27 mouse cellular contexts compared by ENCODE assay signal in genomic region chr10:100571707-100572106, GRCm38 (mm10). TPM values are rescaled to one million over a fixed set of nuclear protein-coding genes. Genes with fewer than 3 reads are reported as not detected.
DNase-seq lines count a peak whose midpoint lies in the region; ATAC-seq and TF ChIP-seq lines count a peak whose summit lies in the region.
"Had no signal": no experiment of that assay in that cellular context is flagged by ENCODE, and none has a peak within 500 bp of the region (broad histone marks: within the 10 kb centered on the region; RNA-seq: fewer than 3 reads in every experiment).

No protein-coding gene starts in this region.

- no peak overlapping the region for H3K4me2 ChIP-seq in liver, embryonic 12.5 days
- H3K4me2 ChIP-seq in liver, postnatal 0 days (ENCODE audit: low read depth, low read length), result no peak overlapping the region
- H3K4me2 ChIP-seq: embryonic facial prominence, embryonic 15.5 days; forebrain, embryonic 12.5 days; heart, embryonic 15.5 days; limb, embryonic 15.5 days; lung, embryonic 15.5 days; midbrain, embryonic 11.5 days had no signal

- H3K9ac ChIP-seq in liver, embryonic 12.5 days, result peak overlapping the region; percentile 17; the same call in 1 of the 2 replicates
- no peak overlapping the region for H3K9ac ChIP-seq in liver, postnatal 0 days (replicated peaks)
- H3K9ac ChIP-seq: embryonic facial prominence, embryonic 15.5 days; forebrain, embryonic 12.5 days; heart, embryonic 15.5 days; limb, embryonic 15.5 days; lung, embryonic 15.5 days had no signal

- H3K4me1 ChIP-seq in liver, embryonic 12.5 days, result peaks cover 36% of the 10 kb centered on the region
- no peaks in the 10 kb centered on the region for H3K4me1 ChIP-seq in liver, postnatal 0 days (ENCODE audit: insufficient read depth)
- H3K4me1 ChIP-seq: embryonic facial prominence, embryonic 15.5 days; forebrain, embryonic 12.5 days; heart, embryonic 15.5 days; limb, embryonic 15.5 days; lung, embryonic 15.5 days had no signal

- no peak for ATAC-seq in liver, embryonic 12.5 days
- no peak for ATAC-seq in liver, postnatal 0 days
- ATAC-seq in hematopoietic stem cell, adult 5-6 weeks (replicated peaks in 1 of 2; ENCODE audit: insufficient read depth in 1 of 2, low FRiP score in 2 of 2, low TSS enrichment in 1 of 2, low read depth in 1 of 2, poor library complexity in 2 of 2, severe bottlenecking in 2 of 2), result peak; percentile 56 to 82; a peak in 3 of 4 replicates
- ATAC-seq in granulocyte monocyte progenitor cell, adult 5-6 weeks (replicated peaks; ENCODE audit: poor library complexity, severe bottlenecking), result no peak

- peak overlapping the region; percentile 58 for H3K27ac ChIP-seq in liver, embryonic 12.5 days
- no peak overlapping the region for H3K27ac ChIP-seq in liver, postnatal 0 days (ENCODE audit: low read depth)
- H3K27ac ChIP-seq: embryonic facial prominence, embryonic 15.5 days; forebrain, embryonic 12.5 days; heart, embryonic 15.5 days; limb, embryonic 15.5 days; lung, embryonic 15.5 days had no signal

- TF ChIP-seq EP300 in liver, postnatal 0 days (IDR thresholded peaks at IDR 0.05; ENCODE audit: low read depth), result no peak

- H3K27me3 ChIP-seq in liver, embryonic 12.5 days (replicated peaks), result no peaks in the 10 kb centered on the region
- no peaks in the 10 kb centered on the region for H3K27me3 ChIP-seq in liver, postnatal 0 days (ENCODE audit: insufficient read depth, low read length)
- H3K27me3 ChIP-seq: embryonic facial prominence, embryonic 15.5 days; forebrain, embryonic 12.5 days; heart, embryonic 15.5 days; limb, embryonic 15.5 days; lung, embryonic 15.5 days had no signal

- WGBS in liver, embryonic 12.5 days (ENCODE audit: insufficient replicate concordance), result 60% methylated on average over 3 of the region's 3 CpGs
- WGBS in liver, postnatal 0 days (ENCODE audit: insufficient replicate concordance), result 68% methylated on average over 3 of the region's 3 CpGs

- DNase-seq in liver, postnatal 0 days, result no peak
- DNase-seq in c-Kit-negative CD71-positive TER-119-positive erythroid progenitor cells, embryonic 14.5 days (ENCODE audit: low read depth, low spot score), result peak; percentile 63
- no peak for DNase-seq in retina, postnatal 1 day
- no peak for DNase-seq in gastrocnemius, adult 18-20 months (ENCODE audit: low spot score)
- DNase-seq: adrenal gland, postnatal 25 days; cerebellum, postnatal 10 days; gastrocnemius, postnatal 25 days; heart, postnatal 4 days; kidney, adult 11 months; lung, postnatal 4 days; thymus, postnatal 36 days had no signal

- no peaks in the 10 kb centered on the region for H3K9me3 ChIP-seq in liver, embryonic 12.5 days (replicated peaks)
- H3K9me3 ChIP-seq in liver, postnatal 0 days (ENCODE audit: low read length), result no peaks in the 10 kb centered on the region
- H3K9me3 ChIP-seq: embryonic facial prominence, embryonic 15.5 days; forebrain, embryonic 12.5 days; heart, embryonic 15.5 days; limb, embryonic 15.5 days; lung, embryonic 15.5 days had no signal

- H3K4me3 ChIP-seq in liver, embryonic 12.5 days, result no peak overlapping the region
- H3K4me3 ChIP-seq in liver, postnatal 0 days (ENCODE audit: low read depth, low read length), result no peak overlapping the region
- H3K4me3 ChIP-seq: embryonic facial prominence, embryonic 15.5 days; forebrain, embryonic 12.5 days; heart, embryonic 15.5 days; limb, embryonic 15.5 days; lung, embryonic 15.5 days had no signal

- no peak for TF ChIP-seq CTCF in liver, postnatal 0 days (IDR thresholded peaks at IDR 0.05; ENCODE audit: low read depth)

- peaks cover 43% of the 10 kb centered on the region for H3K36me3 ChIP-seq in liver, embryonic 12.5 days
- peaks cover 15% of the 10 kb centered on the region for H3K36me3 ChIP-seq in liver, postnatal 0 days (replicated peaks; ENCODE audit: insufficient read depth, low read length)

RNA-seq across cellular contexts. Expression of gene 4930430F08Rik, which starts 18.5 kb away (rescaled TPM):
- polyA plus RNA-seq in liver, embryonic 12.5 days (2016; fragmentation: Nextera tagmentation; extraction: Ambion mirVana), result 13.5 and 15.2 TPM in 2 replicates
- 5.0 and 5.1 TPM in 2 replicates for polyA plus RNA-seq in liver, postnatal 0 days (2015; fragmentation: Nextera tagmentation; extraction: Ambion mirVana)
- total RNA-seq in hematopoietic stem cell, adult 5-6 weeks (2017), result 16.2 and 23.6 TPM in 2 replicates
- 10 to 100 TPM in 1 of 2 experiments, 1 to 10 TPM in 1; 9.9 to 10.6 TPM for total RNA-seq in gastrocnemius, adult 18-20 months (2021)
- total RNA-seq in granulocyte monocyte progenitor cell, adult 5-6 weeks (2014; fragmentation: Nextera tagmentation), result 8.7 and 9.5 TPM in 2 replicates
- 9.4 and 16.4 TPM in 2 replicates for total RNA-seq in granulocyte monocyte progenitor cell, adult 5-6 weeks (2017)

RNA-seq across cellular contexts. Expression of gene 1700017N19Rik, which starts 18.6 kb away (rescaled TPM):
- polyA plus RNA-seq in liver, embryonic 12.5 days (2016; fragmentation: Nextera tagmentation; extraction: Ambion mirVana), result not detected in 2 replicates
- not detected in 2 replicates for polyA plus RNA-seq in liver, postnatal 0 days (2015; fragmentation: Nextera tagmentation; extraction: Ambion mirVana)
- not detected in 2 replicates for total RNA-seq in hematopoietic stem cell, adult 5-6 weeks (2017)
- total RNA-seq in gastrocnemius, adult 18-20 months (2021), result not detected
- total RNA-seq in granulocyte monocyte progenitor cell, adult 5-6 weeks (2014; fragmentation: Nextera tagmentation), result not detected in 2 replicates
- total RNA-seq in granulocyte monocyte progenitor cell, adult 5-6 weeks (2017), result not detected in 2 replicates
- total RNA-seq: adrenal gland, postnatal 25 days; gastrocnemius, postnatal 25 days; heart, adult 8-10 months; heart, postnatal 4 days; layer of hippocampus, postnatal 25 days; left cerebral cortex, postnatal 36 days had no signal
- polyA plus RNA-seq: C2C12; embryonic facial prominence, embryonic 15.5 days; forebrain, embryonic 12.5 days; heart, embryonic 15.5 days; kidney, embryonic 16.5 days; large intestine, adult 2 months; limb, embryonic 15.5 days; lung, embryonic 15.5 days; midbrain, embryonic 11.5 days; neural tube, embryonic 11.5 days had no signal

Comparison
In these comparisons a context has a peak if more than half of its experiments do, and no peak if none do; other contexts are left out.
1. ATAC-seq: peak in hematopoietic stem cell, adult 5-6 weeks (2 of 2); none in liver, embryonic 12.5 days (single experiment), liver, postnatal 0 days (single experiment) and granulocyte monocyte progenitor cell, adult 5-6 weeks (single experiment).